Mouse (Mus musculus) intestine, embryonic 16.5 days (tissue): ENCODE results near the gene Elovl4. TPM values are rescaled to one million over a fixed set of nuclear protein-coding genes. Genes with fewer than 3 reads are reported as not detected.

ENCODE experiments used
- ATAC-seq: fragments of 200-750 bp; cut with Nextera tagmentation; 2 replicates; pipeline ENCODE4 v1.8.0; 2017; ENCODE audit warnings: moderate TSS enrichment, moderate library complexity
- H3K27ac ChIP-seq: fragments of 300-500 bp; sonication (generic); 2 replicates; pipeline ENCODE4 v1.5.1; 2014; ENCODE audit warnings: mild to moderate bottlenecking, low read length
- H3K27me3 ChIP-seq: fragments of 300-500 bp; sonication (generic); replicated peaks from 2 replicates; pipeline ENCODE4 v1.6.1; 2014; ENCODE audit warnings: low read length, control low read depth, mixed read lengths; ENCODE audit not compliant: control insufficient read depth, insufficient read depth
- H3K36me3 ChIP-seq: fragments of 300-500 bp; sonication (generic); 2 replicates; pipeline ENCODE4 v1.6.1; 2014; ENCODE audit warnings: low read length, control low read depth; ENCODE audit not compliant: control insufficient read depth, insufficient read depth
- H3K4me1 ChIP-seq: fragments of 300-500 bp; sonication (generic); 2 replicates; pipeline ENCODE4 v1.6.1; 2014; ENCODE audit warnings: low read length, control low read depth, mixed read lengths; ENCODE audit not compliant: control insufficient read depth, insufficient read depth
- H3K4me2 ChIP-seq: fragments of 300-500 bp; sonication (generic); 2 replicates; pipeline ENCODE4 v1.6.1; 2014; ENCODE audit warnings: low read depth, low read length, control low read depth
- H3K4me3 ChIP-seq: fragments of 300-500 bp; sonication (generic); 2 replicates; pipeline ENCODE4 v1.5.1; 2014; ENCODE audit warnings: mild to moderate bottlenecking, low read length
- H3K9ac ChIP-seq: fragments of 300-500 bp; sonication (generic); 2 replicates; pipeline ENCODE4 v1.6.1; 2014; ENCODE audit warnings: low read depth, low read length
- H3K9me3 ChIP-seq: fragments of 300-500 bp; sonication (generic); 2 replicates; pipeline ENCODE4 v1.6.1; 2016; ENCODE audit warnings: low read length, control low read depth; ENCODE audit not compliant: control insufficient read depth
- WGBS: fragments of 180-500 bp; shearing (Covaris S2); extraction: QIAGEN DNeasy Blood & Tissue Kit; methylation state at CpG from one replicate; pipeline ENCODE4 v1.1.7; 2014; 5-methylcytosine and 5-hydroxymethylcytosine counted together
- polyA plus RNA-seq: library from polyadenylated mRNA; unstranded; fragments of >200 nt; fragmentation: Nextera tagmentation; extraction: Ambion mirVana; gene quantifications from 2 replicates; pipeline ENCODE4 v1.2.1, GENCODE M21; 2015

Elovl4 gene
- polyA plus RNA-seq, 1 experiment from 2014 or later, result 6.0 TPM

GRCm38 (mm10) chr9:83807562-83807961 lies 1.5 kb upstream of the Elovl4 start:
- H3K36me3 ChIP-seq, result no peaks in the 10 kb centered on the region
- H3K27me3 ChIP-seq, result peaks cover 26% of the 10 kb centered on the region
- no peak overlapping the region for H3K4me2 ChIP-seq
- H3K4me3 ChIP-seq, result no peak overlapping the region
- H3K9me3 ChIP-seq, result no peaks in the 10 kb centered on the region
- ATAC-seq, result no peak
- H3K4me1 ChIP-seq, result peaks cover 6% of the 10 kb centered on the region
- H3K9ac ChIP-seq, result no peak overlapping the region
- H3K27ac ChIP-seq, result no peak overlapping the region
- 10% methylated on average over 2 of the region's 2 CpGs for WGBS

GRCm38 (mm10) chr9:83805164-83805976 lies 707 bp downstream of the Elovl4 start:
- H3K9ac ChIP-seq, result peak overlapping the region; percentile 69
- H3K4me3 ChIP-seq, result peak overlapping the region; percentile 68
- WGBS, result under 1% methylated on average over 37 of the region's 37 CpGs
- no peak overlapping the region for H3K27ac ChIP-seq
- peak; percentile 70 for ATAC-seq
- H3K4me1 ChIP-seq, result peaks cover 6% of the 10 kb centered on the region
- H3K9me3 ChIP-seq, result no peaks in the 10 kb centered on the region
- H3K4me2 ChIP-seq, result peak overlapping the region; percentile 98
- H3K27me3 ChIP-seq, result peaks cover 26% of the 10 kb centered on the region
- no peaks in the 10 kb centered on the region for H3K36me3 ChIP-seq

GRCm38 (mm10) chr9:83804341-83804740 lies 1.7 kb downstream of the Elovl4 start:
- H3K9me3 ChIP-seq, result no peaks in the 10 kb centered on the region
- H3K4me2 ChIP-seq, result no peak overlapping the region
- peaks cover 6% of the 10 kb centered on the region for H3K4me1 ChIP-seq
- no peak overlapping the region for H3K27ac ChIP-seq
- no peak overlapping the region for H3K9ac ChIP-seq
- peaks cover 26% of the 10 kb centered on the region for H3K27me3 ChIP-seq
- no peak overlapping the region for H3K4me3 ChIP-seq
- no peak for ATAC-seq
- 58% methylated on average over 13 of the region's 13 CpGs for WGBS
- no peaks in the 10 kb centered on the region for H3K36me3 ChIP-seq

GRCm38 (mm10) chr9:83797898-83798297 lies 8.2 kb downstream of the Elovl4 start:
- no peaks in the 10 kb centered on the region for H3K4me1 ChIP-seq
- H3K27me3 ChIP-seq, result no peaks in the 10 kb centered on the region
- H3K9ac ChIP-seq, result no peak overlapping the region
- H3K36me3 ChIP-seq, result no peaks in the 10 kb centered on the region
- 77% methylated on average over 8 of the region's 8 CpGs for WGBS
- H3K27ac ChIP-seq, result no peak overlapping the region
- ATAC-seq, result no peak
- H3K4me2 ChIP-seq, result no peak overlapping the region
- H3K9me3 ChIP-seq, result no peaks in the 10 kb centered on the region
- no peak overlapping the region for H3K4me3 ChIP-seq

- H3K36me3 ChIP-seq, result no peaks in the 10 kb centered on the region
- no peak overlapping the region for H3K27ac ChIP-seq
- no peaks in the 10 kb centered on the region for H3K9me3 ChIP-seq
- H3K4me3 ChIP-seq, result no peak overlapping the region
- H3K4me1 ChIP-seq, result no peaks in the 10 kb centered on the region
- H3K27me3 ChIP-seq, result no peaks in the 10 kb centered on the region
- H3K9ac ChIP-seq, result no peak overlapping the region
- no peak overlapping the region for H3K4me2 ChIP-seq
- no peak for ATAC-seq
- WGBS, result 88% methylated on average over 7 of the region's 7 CpGs
Observed at GRCm38 (mm10) chr9:83796875-83797274, 9.2 kb downstream of the Elovl4 start.

GRCm38 (mm10) chr9:83789326-83789725 lies 16.8 kb downstream of the Elovl4 start:
- Histone ChIP-seq H3K4me1 (no peaks in the 10 kb centered on the region), H3K36me3 (no peaks in the 10 kb centered on the region), H3K4me3 (no peak overlapping the region), H3K27ac (no peak overlapping the region), H3K27me3 (no peaks in the 10 kb centered on the region), H3K9ac (no peak overlapping the region), H3K4me2 (no peak overlapping the region), H3K9me3 (no peaks in the 10 kb centered on the region)
- no peak for ATAC-seq
- 96% methylated on average over 6 of the region's 6 CpGs for WGBS

- Histone ChIP-seq H3K4me3 (no peak overlapping the region), H3K27ac (no peak overlapping the region), H3K36me3 (no peaks in the 10 kb centered on the region), H3K4me2 (no peak overlapping the region), H3K9me3 (no peaks in the 10 kb centered on the region), H3K27me3 (no peaks in the 10 kb centered on the region), H3K9ac (no peak overlapping the region), H3K4me1 (no peaks in the 10 kb centered on the region)
- WGBS, result 67% methylated on average over 1 of the region's 1 CpGs
- no peak for ATAC-seq
Observed at GRCm38 (mm10) chr9:83785501-83785900, 20.6 kb downstream of the Elovl4 start.

GRCm38 (mm10) chr9:83778317-83778960 lies 27.6 kb downstream of the Elovl4 start:
- Histone ChIP-seq H3K4me3 (no peak overlapping the region), H3K27me3 (no peaks in the 10 kb centered on the region), H3K9ac (no peak overlapping the region), H3K4me1 (no peaks in the 10 kb centered on the region), H3K4me2 (no peak overlapping the region), H3K9me3 (no peaks in the 10 kb centered on the region), H3K36me3 (no peaks in the 10 kb centered on the region), H3K27ac (no peak overlapping the region)
- no peak for ATAC-seq
- WGBS, result 61% methylated on average over 9 of the region's 9 CpGs

- no peak overlapping the region for H3K27ac ChIP-seq
- H3K4me3 ChIP-seq, result no peak overlapping the region
- no peak overlapping the region for H3K9ac ChIP-seq
- H3K4me2 ChIP-seq, result no peak overlapping the region
- H3K27me3 ChIP-seq, result no peaks in the 10 kb centered on the region
- no peaks in the 10 kb centered on the region for H3K4me1 ChIP-seq
- H3K9me3 ChIP-seq, result no peaks in the 10 kb centered on the region
- WGBS, result 63% methylated on average over 4 of the region's 4 CpGs
- H3K36me3 ChIP-seq, result no peaks in the 10 kb centered on the region
- ATAC-seq, result no peak
Observed at GRCm38 (mm10) chr9:83761318-83761717, 44.8 kb downstream of the Elovl4 start.
